Mouse (Mus musculus) midbrain, embryonic 15.5 days (tissue): ENCODE measurements around the gene Uts2b. TPM values are rescaled to one million over a fixed set of nuclear protein-coding genes. Genes with fewer than 3 reads are reported as not detected.

Experiments used
- ATAC-seq: fragments of 200-750 bp; cut with Nextera tagmentation; replicated peaks from 2 replicates; pipeline ENCODE4 v1.8.0; 2017; ENCODE audit warnings: moderate TSS enrichment
- H3K27ac ChIP-seq: fragments of 300-500 bp; sonication (generic); 2 replicates; pipeline ENCODE4 v1.5.1; 2015; ENCODE audit warnings: mild to moderate bottlenecking, inconsistent platforms
- H3K27me3 ChIP-seq: fragments of 300-500 bp; sonication (generic); replicated peaks from 2 replicates; pipeline ENCODE4 v1.6.1; 2015; ENCODE audit warnings: inconsistent platforms
- H3K36me3 ChIP-seq: fragments of 300-500 bp; sonication (generic); replicated peaks from 2 replicates; pipeline ENCODE4 v1.6.1; 2015; ENCODE audit warnings: inconsistent platforms
- H3K4me1 ChIP-seq: fragments of 300-500 bp; sonication (generic); 2 replicates; pipeline ENCODE4 v1.6.1; 2015; ENCODE audit warnings: inconsistent platforms
- H3K4me2 ChIP-seq: fragments of 300-500 bp; sonication (generic); 2 replicates; pipeline ENCODE4 v1.6.1; 2015; ENCODE audit warnings: inconsistent platforms, mild to moderate bottlenecking, moderate library complexity
- H3K4me3 ChIP-seq: fragments of 300-500 bp; sonication (generic); 2 replicates; pipeline ENCODE4 v1.5.1; 2015; ENCODE audit warnings: mild to moderate bottlenecking, inconsistent platforms
- H3K9ac ChIP-seq: fragments of 300-500 bp; sonication (generic); 2 replicates; pipeline ENCODE4 v1.6.1; 2015; ENCODE audit warnings: mild to moderate bottlenecking, inconsistent platforms
- H3K9me3 ChIP-seq: fragments of 300-500 bp; sonication (generic); 2 replicates; pipeline ENCODE4 v1.6.1; 2016; ENCODE audit warnings: inconsistent platforms
- WGBS: fragments of 180-500 bp; shearing (Covaris S2); methylation state at CpG from one replicate; pipeline ENCODE4 v1.1.7; 2015; ENCODE audit warnings: mixed read lengths; 5-methylcytosine and 5-hydroxymethylcytosine counted together
- polyA plus RNA-seq: library from polyadenylated mRNA; unstranded; fragments of >200 nt; fragmentation: Nextera tagmentation; extraction: Ambion mirVana; gene quantifications from 2 replicates; pipeline ENCODE4 v1.2.1, GENCODE M21; 2015

Gene Uts2b
- polyA plus RNA-seq, 1 experiment from 2014 or later, result not detected

GRCm38 (mm10) chr16:27389534-27390282 is 19.7 kb upstream of the Uts2b start:
- peak overlapping the region; percentile 96 for H3K27ac ChIP-seq
- peak overlapping the region; percentile 76 for H3K4me2 ChIP-seq
- 21% methylated on average over 7 of the region's 7 CpGs for WGBS
- peak; percentile 40 for ATAC-seq
- H3K9ac ChIP-seq, result peak overlapping the region; percentile 90
- H3K4me3 ChIP-seq, result peak overlapping the region; percentile 81
- no peaks in the 10 kb centered on the region for H3K27me3 ChIP-seq
- no peaks in the 10 kb centered on the region for H3K36me3 ChIP-seq
- H3K9me3 ChIP-seq, result no peaks in the 10 kb centered on the region
- H3K4me1 ChIP-seq, result peaks cover 33% of the 10 kb centered on the region

GRCm38 (mm10) chr16:27388761-27389451 is 18.9 kb upstream of the Uts2b start, which contains the start of gene Ccdc50:
Gene Ccdc50 (plus strand): TSS chr16:27388869.
- peaks cover 33% of the 10 kb centered on the region for H3K4me1 ChIP-seq
- H3K27ac ChIP-seq, result peak within 1 kb of the TSS; percentile 96
- ATAC-seq, result peak; percentile 97
- peak within 1 kb of the TSS; percentile 81 for H3K4me3 ChIP-seq
- no peaks in the 10 kb centered on the region for H3K36me3 ChIP-seq
- peak within 1 kb of the TSS; percentile 76 for H3K4me2 ChIP-seq
- no peaks in the 10 kb centered on the region for H3K27me3 ChIP-seq
- under 1% methylated on average over 68 of the region's 69 CpGs for WGBS
- no peaks in the 10 kb centered on the region for H3K9me3 ChIP-seq
- H3K9ac ChIP-seq, result peak within 1 kb of the TSS; percentile 90

- no peaks in the 10 kb centered on the region for H3K36me3 ChIP-seq
- peak overlapping the region; percentile 76 for H3K4me2 ChIP-seq
- H3K9ac ChIP-seq, result peak overlapping the region; percentile 90
- no peaks in the 10 kb centered on the region for H3K9me3 ChIP-seq
- no peaks in the 10 kb centered on the region for H3K27me3 ChIP-seq
- ATAC-seq, result peak; percentile 6; the same call in 1 of the 2 replicates
- peaks cover 33% of the 10 kb centered on the region for H3K4me1 ChIP-seq
- H3K4me3 ChIP-seq, result peak overlapping the region; percentile 81
- peak overlapping the region; percentile 96 for H3K27ac ChIP-seq
- WGBS, result 40% methylated on average over 12 of the region's 12 CpGs
These were observed 17.9 kb upstream of the Uts2b start for GRCm38 (mm10) chr16:27387634-27388611.

GRCm38 (mm10) chr16:27386850-27387407 is 16.9 kb upstream of the Uts2b start:
- peaks cover 27% of the 10 kb centered on the region for H3K4me1 ChIP-seq
- no peak overlapping the region for H3K4me3 ChIP-seq
- H3K36me3 ChIP-seq, result no peaks in the 10 kb centered on the region
- no peak overlapping the region for H3K4me2 ChIP-seq
- no peak overlapping the region for H3K9ac ChIP-seq
- H3K27ac ChIP-seq, result no peak overlapping the region
- no peaks in the 10 kb centered on the region for H3K9me3 ChIP-seq
- no peaks in the 10 kb centered on the region for H3K27me3 ChIP-seq
- WGBS, result 83% methylated on average over 4 of the region's 4 CpGs
- ATAC-seq, result no peak

- 84% methylated on average over 1 of the region's 1 CpGs for WGBS
- Histone ChIP-seq H3K27ac (no peak overlapping the region), H3K36me3 (no peaks in the 10 kb centered on the region), H3K4me2 (no peak overlapping the region), H3K27me3 (no peaks in the 10 kb centered on the region), H3K4me1 (peaks cover 16% of the 10 kb centered on the region), H3K9ac (no peak overlapping the region), H3K4me3 (no peak overlapping the region), H3K9me3 (no peaks in the 10 kb centered on the region)
- no peak for ATAC-seq
These were observed 15.6 kb upstream of the Uts2b start for GRCm38 (mm10) chr16:27385649-27386048.

- ATAC-seq, result no peak
- no peaks in the 10 kb centered on the region for H3K36me3 ChIP-seq
- no peaks in the 10 kb centered on the region for H3K27me3 ChIP-seq
- H3K4me1 ChIP-seq, result peaks cover 10% of the 10 kb centered on the region
- H3K9me3 ChIP-seq, result no peaks in the 10 kb centered on the region
- H3K27ac ChIP-seq, result no peak overlapping the region
- no peak overlapping the region for H3K4me3 ChIP-seq
- WGBS, result 60% methylated on average over 4 of the region's 4 CpGs
- H3K9ac ChIP-seq, result no peak overlapping the region
- H3K4me2 ChIP-seq, result no peak overlapping the region
These were observed 15.0 kb upstream of the Uts2b start for GRCm38 (mm10) chr16:27384893-27385603.

GRCm38 (mm10) chr16:27382217-27382616 is 12.2 kb upstream of the Uts2b start:
- Histone ChIP-seq H3K4me3 (no peak overlapping the region), H3K36me3 (no peaks in the 10 kb centered on the region), H3K9me3 (no peaks in the 10 kb centered on the region), H3K4me2 (no peak overlapping the region), H3K4me1 (no peaks in the 10 kb centered on the region; the same call in 1 of the 2 replicates), H3K27ac (no peak overlapping the region), H3K27me3 (no peaks in the 10 kb centered on the region), H3K9ac (no peak overlapping the region)
- 84% methylated on average over 4 of the region's 4 CpGs for WGBS
- ATAC-seq, result no peak

- ATAC-seq, result no peak
- H3K9ac ChIP-seq, result no peak overlapping the region
- no peaks in the 10 kb centered on the region for H3K36me3 ChIP-seq
- no peak overlapping the region for H3K27ac ChIP-seq
- H3K27me3 ChIP-seq, result no peaks in the 10 kb centered on the region
- H3K4me3 ChIP-seq, result no peak overlapping the region
- H3K4me1 ChIP-seq, result no peaks in the 10 kb centered on the region
- no peaks in the 10 kb centered on the region for H3K9me3 ChIP-seq
- H3K4me2 ChIP-seq, result no peak overlapping the region
These were observed 6.5 kb upstream of the Uts2b start for GRCm38 (mm10) chr16:27376556-27376955.

GRCm38 (mm10) chr16:27375318-27375717 is 5.3 kb upstream of the Uts2b start:
- no peaks in the 10 kb centered on the region for H3K9me3 ChIP-seq
- no peak for ATAC-seq
- H3K27ac ChIP-seq, result no peak overlapping the region
- no peaks in the 10 kb centered on the region for H3K36me3 ChIP-seq
- no peaks in the 10 kb centered on the region for H3K27me3 ChIP-seq
- H3K9ac ChIP-seq, result no peak overlapping the region
- 89% methylated on average over 2 of the region's 2 CpGs for WGBS
- H3K4me1 ChIP-seq, result no peaks in the 10 kb centered on the region
- H3K4me2 ChIP-seq, result no peak overlapping the region
- H3K4me3 ChIP-seq, result no peak overlapping the region

GRCm38 (mm10) chr16:27374139-27374538 is 4.1 kb upstream of the Uts2b start:
- ATAC-seq, result no peak
- no peaks in the 10 kb centered on the region for H3K36me3 ChIP-seq
- WGBS, result 81% methylated on average over 3 of the region's 3 CpGs

GRCm38 (mm10) chr16:27370700-27371099 is 661 bp upstream of the Uts2b start:
- H3K9me3 ChIP-seq, result no peaks in the 10 kb centered on the region
- no peak for ATAC-seq
- H3K9ac ChIP-seq, result no peak overlapping the region
- H3K27ac ChIP-seq, result no peak overlapping the region
- no peak overlapping the region for H3K4me3 ChIP-seq
- H3K27me3 ChIP-seq, result no peaks in the 10 kb centered on the region
- H3K36me3 ChIP-seq, result no peaks in the 10 kb centered on the region
- no peak overlapping the region for H3K4me2 ChIP-seq
- no peaks in the 10 kb centered on the region for H3K4me1 ChIP-seq
- WGBS, result 79% methylated on average over 2 of the region's 2 CpGs

More at GRCm38 (mm10) chr16:27374139-27374538, 4.1 kb upstream of the Uts2b start:
- H3K27ac ChIP-seq, result no peak overlapping the region
- H3K4me2 ChIP-seq, result no peak overlapping the region
- no peaks in the 10 kb centered on the region for H3K27me3 ChIP-seq
- H3K9ac ChIP-seq, result no peak overlapping the region
- H3K4me1 ChIP-seq, result no peaks in the 10 kb centered on the region
- no peaks in the 10 kb centered on the region for H3K9me3 ChIP-seq
- no peak overlapping the region for H3K4me3 ChIP-seq
